Mouse (Mus musculus) thymus, adult 2 months (tissue): ENCODE measurements around the gene Tapt1. TPM values are rescaled to one million over a fixed set of nuclear protein-coding genes. Genes with fewer than 3 reads are reported as not detected.

Source experiments
- DNase-seq: peaks from one replicate; pipeline ENCODE4 v3.0.0; 2021
- H3K27ac ChIP-seq: fragments of 200-500 bp; 2 replicates; pipeline ENCODE4 v1.5.1; 2012; ENCODE audit warnings: low read length, control low read depth; ENCODE audit not compliant: control insufficient read depth, insufficient read depth
- H3K27me3 ChIP-seq: fragments of 200-500 bp; 2 replicates; pipeline ENCODE4 v1.6.1; 2012; ENCODE audit warnings: mild to moderate bottlenecking, low read length, moderate library complexity, mixed read lengths; ENCODE audit not compliant: control insufficient read depth, insufficient read depth
- H3K36me3 ChIP-seq: fragments of 200-500 bp; 2 replicates; pipeline ENCODE4 v1.6.1; 2012; ENCODE audit warnings: mild to moderate bottlenecking, low read length, moderate library complexity; ENCODE audit not compliant: control insufficient read depth, insufficient read depth
- H3K4me1 ChIP-seq: fragments of 200-500 bp; replicated peaks from 2 replicates; pipeline ENCODE4 v1.6.1; 2012; ENCODE audit warnings: low read length; ENCODE audit not compliant: control insufficient read depth, insufficient read depth
- H3K4me3 ChIP-seq: fragments of 200-500 bp; 2 replicates; pipeline ENCODE4 v1.5.1; 2012; ENCODE audit warnings: mild to moderate bottlenecking, low read length, control low read depth, moderate library complexity; ENCODE audit not compliant: control insufficient read depth, insufficient read depth
- CTCF ChIP-seq: fragments of 200-500 bp; IDR thresholded peaks from 2 replicates; pipeline ENCODE4 v1.5.1; 2012; ENCODE audit warnings: mild to moderate bottlenecking, control low read depth, low read length, moderate library complexity, borderline replicate concordance; ENCODE audit not compliant: control insufficient read depth, poor library complexity, insufficient read depth; ENCODE audit errors: extremely low read depth
- POLR2A ChIP-seq: fragments of 200-500 bp; IDR thresholded peaks from 2 replicates; pipeline ENCODE4 v1.6.1; 2012; ENCODE audit warnings: mild to moderate bottlenecking, low read length, control low read depth, moderate library complexity; ENCODE audit not compliant: control insufficient read depth, poor library complexity, insufficient read depth; ENCODE audit errors: extremely low read depth
- WGBS: fragments of 180-500 bp; shearing (Covaris S2); methylation state at CpG from one replicate; pipeline ENCODE4 v1.1.7; 2018; 5-methylcytosine and 5-hydroxymethylcytosine counted together
- polyA plus RNA-seq: library from polyadenylated mRNA; depleted of rRNA; stranded (reverse); fragments of >200 nt; gene quantifications from 2 replicates; pipeline ENCODE4 v1.2.3, GENCODE M21; 2012

The Tapt1 gene
- polyA plus RNA-seq, 1 experiment: 242 TPM

DNA sequence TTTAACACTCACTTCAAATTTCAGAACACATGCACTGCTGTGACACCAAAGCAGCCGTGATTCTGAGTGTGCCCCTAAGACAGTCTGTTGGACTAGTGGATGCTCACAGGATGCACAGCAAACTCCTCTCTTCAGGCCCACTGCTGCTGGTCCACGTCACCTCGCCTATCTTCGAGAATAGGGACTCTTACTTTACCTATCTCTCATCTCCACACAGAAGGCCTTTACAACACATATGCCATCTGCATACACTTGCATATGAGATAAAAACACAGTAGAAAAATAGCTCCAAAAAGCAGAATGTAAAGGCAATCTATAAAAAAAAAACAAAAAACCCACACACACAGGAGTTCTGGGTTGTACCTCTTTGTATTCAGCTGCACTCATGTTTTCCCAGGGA, 19.1 kb downstream of the Tapt1 start:
- Histone ChIP-seq H3K4me3 (no peak overlapping the region), H3K27ac (no peak overlapping the region), H3K36me3 (peaks cover 43% of the 10 kb centered on the region), H3K4me1 (peaks cover 24% of the 10 kb centered on the region), H3K27me3 (no peaks in the 10 kb centered on the region)
- no peak for DNase-seq
- 87% methylated on average over 4 of the region's 4 CpGs for WGBS
- TF ChIP-seq CTCF (no peak), POLR2A (no peak)

DNA sequence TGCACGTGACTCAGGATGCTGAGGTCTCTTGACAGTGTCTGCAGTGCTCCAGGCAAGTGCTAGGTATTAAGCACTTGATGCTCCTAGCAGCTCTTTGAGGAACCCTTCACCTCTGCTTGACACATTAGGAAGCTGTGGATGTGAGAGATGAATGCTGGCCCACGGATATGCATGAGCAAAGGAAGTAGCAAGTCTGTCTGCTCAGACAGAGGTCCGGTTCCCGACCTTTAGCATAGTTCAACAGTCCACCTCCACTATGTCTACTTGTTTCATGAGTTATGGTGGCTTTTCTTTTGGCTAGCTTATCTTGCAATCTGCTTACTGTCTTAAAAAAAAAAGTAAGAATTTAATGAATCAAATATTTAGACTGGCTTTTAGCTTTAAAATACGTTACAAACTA, 19.8 kb downstream of the Tapt1 start:
- H3K36me3 ChIP-seq: peaks cover 40% of the 10 kb centered on the region
- peaks cover 21% of the 10 kb centered on the region for H3K4me1 ChIP-seq
- DNase-seq: no peak
- no peak overlapping the region for H3K27ac ChIP-seq
- TF ChIP-seq CTCF (no peak), POLR2A (no peak)
- H3K27me3 ChIP-seq: no peaks in the 10 kb centered on the region
- WGBS: 75% methylated on average over 5 of the region's 5 CpGs
- H3K4me3 ChIP-seq: no peak overlapping the region

DNA sequence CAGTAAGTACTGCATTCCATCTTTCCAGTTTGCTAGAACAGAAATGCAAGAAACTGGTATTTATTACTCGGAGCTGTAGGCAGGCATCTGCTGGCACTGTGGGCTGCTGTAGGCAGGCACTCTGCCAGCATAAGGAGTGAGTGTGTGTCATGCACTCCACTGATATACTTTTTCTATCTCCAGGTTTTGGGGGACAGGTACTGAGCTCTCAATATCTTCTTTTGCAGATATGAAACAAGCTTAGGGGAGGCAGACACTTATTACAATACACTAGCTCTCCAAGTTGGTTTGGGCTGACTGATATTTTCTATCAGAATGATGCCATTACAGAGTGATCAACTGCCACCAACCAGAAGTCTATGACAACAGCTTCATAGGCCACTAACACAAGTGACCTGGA, 23.0 kb downstream of the Tapt1 start:
- no peak for TF ChIP-seq CTCF
- no peak for TF ChIP-seq POLR2A
- H3K4me3 ChIP-seq: no peak overlapping the region
- 77% methylated on average over 1 of the region's 1 CpGs for WGBS
- DNase-seq: no peak
- H3K27ac ChIP-seq: no peak overlapping the region
- H3K4me1 ChIP-seq: peaks cover 19% of the 10 kb centered on the region
- H3K27me3 ChIP-seq: no peaks in the 10 kb centered on the region
- H3K36me3 ChIP-seq: peaks cover 44% of the 10 kb centered on the region

DNA sequence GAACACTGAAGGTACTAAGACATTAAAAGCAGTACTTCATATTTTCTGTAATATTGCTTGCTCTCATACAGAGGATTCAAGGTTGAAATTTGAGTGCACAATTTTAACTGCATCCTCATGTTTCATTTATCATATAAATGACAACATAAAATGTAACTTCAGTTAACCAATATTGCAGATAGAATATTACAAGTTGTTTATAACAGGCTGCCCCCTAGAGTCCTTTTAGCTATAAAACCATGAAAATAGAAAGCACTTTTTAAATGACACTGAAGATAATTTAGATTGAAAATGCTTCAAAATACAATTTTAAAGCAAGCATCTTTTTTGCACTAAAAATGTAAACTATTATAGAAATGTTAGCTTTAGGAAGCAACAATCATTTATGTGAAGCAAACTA, 24.8 kb downstream of the Tapt1 start:
- Histone ChIP-seq H3K27ac (no peak overlapping the region), H3K4me3 (no peak overlapping the region), H3K4me1 (peaks cover 16% of the 10 kb centered on the region), H3K27me3 (no peaks in the 10 kb centered on the region), H3K36me3 (peaks cover 38% of the 10 kb centered on the region)
- no peak for TF ChIP-seq POLR2A
- no peak for TF ChIP-seq CTCF
- DNase-seq: no peak

GRCm38 (mm10) chr5:44199109-44199508, 27.3 kb downstream of the Tapt1 start:
- H3K36me3 ChIP-seq: peaks cover 39% of the 10 kb centered on the region
- H3K4me1 ChIP-seq: peaks cover 2% of the 10 kb centered on the region; the same call in 1 of the 2 replicates
- 84% methylated on average over 4 of the region's 4 CpGs for WGBS
- H3K4me3 ChIP-seq: no peak overlapping the region
- no peaks in the 10 kb centered on the region for H3K27me3 ChIP-seq
- H3K27ac ChIP-seq: no peak overlapping the region
- no peak for DNase-seq
- TF ChIP-seq POLR2A: no peak
- TF ChIP-seq CTCF: no peak

- Histone ChIP-seq H3K36me3 (peaks cover 44% of the 10 kb centered on the region), H3K4me1 (peaks cover 2% of the 10 kb centered on the region; the same call in 1 of the 2 replicates), H3K4me3 (no peak overlapping the region), H3K27me3 (no peaks in the 10 kb centered on the region), H3K27ac (no peak overlapping the region)
- TF ChIP-seq CTCF (no peak), POLR2A (no peak)
- no peak for DNase-seq
- WGBS: 87% methylated on average over 4 of the region's 4 CpGs
Measured at GRCm38 (mm10) chr5:44198471-44198870, 28.0 kb downstream of the Tapt1 start.

- Histone ChIP-seq H3K4me1 (peaks cover 2% of the 10 kb centered on the region; the same call in 1 of the 2 replicates), H3K27ac (no peak overlapping the region), H3K27me3 (no peaks in the 10 kb centered on the region), H3K36me3 (peaks cover 51% of the 10 kb centered on the region), H3K4me3 (no peak overlapping the region)
- WGBS: 27% methylated on average over 5 of the region's 5 CpGs
- TF ChIP-seq CTCF (no peak), POLR2A (no peak)
- no peak for DNase-seq
Measured at GRCm38 (mm10) chr5:44197806-44198205, 28.6 kb downstream of the Tapt1 start.
